Mouse (Mus musculus) G1E (cell line): ENCODE measurements at regions not wholly inside any gene's neighbourhood (a gene's known extent, or its start where the extent isn't known, plus 50 kb on each side); places are given as distances from the start of the nearest gene placed in this dataset.

Experiments used
- ATAC-seq: 2 replicates; pipeline ENCODE4 v1.8.0; 2016; ENCODE audit warnings: mild to moderate bottlenecking; ENCODE audit not compliant: insufficient number of reproducible peaks, poor library complexity, low FRiP score, severe bottlenecking; ENCODE audit errors: extremely low read depth
- DNase-seq: peaks from one replicate; pipeline ENCODE4 v3.0.0; 2012; ENCODE audit warnings: low spot score
- H3K27me3 ChIP-seq: 2 replicates; pipeline ENCODE4 v1.6.1; 2012; ENCODE audit warnings: mild to moderate bottlenecking, low read length, inconsistent platforms; ENCODE audit not compliant: insufficient read depth
- H3K36me3 ChIP-seq: replicated peaks from 2 replicates; pipeline ENCODE3; 2012; ENCODE audit warnings: mild to moderate bottlenecking, inconsistent platforms
- H3K4me1 ChIP-seq: 2 replicates; pipeline ENCODE4 v1.6.1; 2012; ENCODE audit warnings: low read depth, low read length, inconsistent platforms, mixed read lengths; ENCODE audit not compliant: insufficient read depth
- H3K4me3 ChIP-seq: 2 replicates; pipeline ENCODE4 v1.5.1; 2012; ENCODE audit warnings: low read depth, mild to moderate bottlenecking, inconsistent platforms, low read length, moderate library complexity, mixed read lengths
- H3K9me3 ChIP-seq: replicated peaks from 2 replicates; pipeline ENCODE4 v1.6.1; 2012; ENCODE audit warnings: inconsistent platforms
- CTCF ChIP-seq: IDR thresholded peaks from 2 replicates; pipeline ENCODE4 v1.5.1; 2012; ENCODE audit warnings: low read depth, low read length, inconsistent platforms, mixed read lengths
- GATA1 ChIP-seq: IDR thresholded peaks from 2 replicates; pipeline ENCODE4 v1.6.1; 2012; ENCODE audit warnings: borderline replicate concordance, low read length, inconsistent platforms, mixed read lengths
- GATA2 ChIP-seq: IDR thresholded peaks from 2 replicates; pipeline ENCODE4 v1.6.1; 2012; ENCODE audit warnings: low read depth, low read length, inconsistent platforms, borderline replicate concordance
- POLR2AphosphoS5 ChIP-seq: IDR thresholded peaks from 2 replicates; pipeline ENCODE4 v1.6.1; 2012; ENCODE audit warnings: low read depth, low read length, inconsistent platforms; ENCODE audit not compliant: insufficient replicate concordance
- TAL1 ChIP-seq: conservative IDR thresholded peaks from 2 replicates; pipeline ENCODE4 v1.6.1; 2012; ENCODE audit warnings: low read depth, low read length, inconsistent platforms, mixed read lengths

- ATAC-seq = no peak
- Histone ChIP-seq H3K27me3 (no peaks in the 10 kb centered on the region), H3K36me3 (no peaks in the 10 kb centered on the region), H3K4me3 (no peak overlapping the region), H3K4me1 (no peaks in the 10 kb centered on the region), H3K9me3 (no peaks in the 10 kb centered on the region)
- TF ChIP-seq TAL1 (no peak), GATA1 (no peak), POLR2AphosphoS5 (no peak), GATA2 (no peak), CTCF (no peak)
- DNase-seq = no peak
These were observed 128.3 kb downstream of the Actr3 start for GRCm38 (mm10) chr1:125307223-125307622.

DNA sequence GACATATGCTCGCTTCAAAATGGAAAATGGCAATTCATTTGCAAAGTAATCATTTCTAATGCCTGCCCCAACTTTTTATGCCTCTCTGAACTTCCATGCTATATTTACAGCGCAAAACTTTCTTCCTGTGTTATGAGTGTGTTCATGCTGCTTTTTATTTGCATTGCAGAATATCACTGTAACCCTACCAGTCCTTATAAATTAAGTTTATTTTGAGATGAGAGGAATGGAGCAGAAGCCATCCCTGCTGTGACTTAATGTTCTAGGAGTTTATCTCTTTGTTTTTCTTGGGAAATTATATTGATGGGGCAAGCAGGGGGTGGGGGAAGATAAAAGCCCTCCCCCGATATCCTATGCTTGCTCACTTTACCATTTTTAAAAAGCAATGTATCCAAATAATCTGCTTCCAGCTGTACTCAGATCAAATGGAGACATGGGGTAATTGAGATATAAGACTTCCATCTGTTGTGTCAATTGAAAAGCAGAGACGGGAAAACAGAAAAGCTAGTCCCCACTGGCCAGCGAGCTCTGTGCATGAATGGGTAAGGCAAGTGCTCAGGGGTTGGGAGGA, 136.9 kb downstream of the Actr3 start:
- Histone ChIP-seq H3K9me3 (0 out of 2 replicates have a peak, but pooled peaks cover 4% of the 10 kb centered on the region), H3K36me3 (no peaks in the 10 kb centered on the region), H3K27me3 (no peaks in the 10 kb centered on the region), H3K4me3 (no peak overlapping the region), H3K4me1 (no peaks in the 10 kb centered on the region)
- no peak for DNase-seq
- TF ChIP-seq TAL1 = no peak
- no peak for TF ChIP-seq POLR2AphosphoS5
- TF ChIP-seq CTCF = no peak
- no peak for TF ChIP-seq GATA1
- no peak for TF ChIP-seq GATA2
- ATAC-seq = no peak

- ATAC-seq = no peak
These were observed 139.9 kb downstream of the Actr3 start for GRCm38 (mm10) chr1:125295646-125296045.

DNA sequence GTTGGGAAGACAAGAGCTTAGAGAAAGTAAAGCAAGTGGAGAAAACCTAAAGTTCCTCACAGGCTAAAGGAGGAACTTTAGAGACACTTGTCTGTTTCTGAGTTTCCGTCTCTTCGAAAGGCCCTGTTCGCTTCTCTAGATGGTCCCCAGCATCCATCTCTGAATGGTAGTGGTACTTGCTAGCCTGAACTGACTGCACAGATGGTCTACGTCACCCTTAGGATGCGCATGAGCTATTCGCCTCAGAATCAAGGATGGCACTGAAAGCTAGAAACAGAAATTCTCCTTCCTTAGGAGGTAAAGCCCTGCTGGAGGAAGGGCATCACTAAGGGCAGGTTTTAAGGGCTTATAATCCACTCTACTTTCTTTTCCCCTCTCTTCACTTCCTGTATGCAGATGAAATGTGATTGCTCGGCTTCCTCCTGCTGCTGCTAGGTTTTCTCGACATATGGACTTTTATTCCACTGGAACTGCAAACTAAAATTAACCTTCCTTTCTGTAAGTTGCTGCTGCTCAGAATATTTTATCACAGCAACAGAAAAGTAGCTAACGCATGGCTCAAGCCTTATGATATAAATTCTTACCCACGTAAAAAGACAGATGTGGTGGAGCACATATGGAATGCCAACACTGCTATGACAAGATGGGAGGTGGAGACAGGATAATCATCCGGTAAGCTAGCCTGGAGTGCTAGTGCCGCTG, 145.1 kb downstream of the Actr3 start:
- TF ChIP-seq TAL1 = no peak
- no peak for TF ChIP-seq GATA2
- no peak for TF ChIP-seq CTCF
- no peak for TF ChIP-seq POLR2AphosphoS5
- no peak for TF ChIP-seq GATA1
- Histone ChIP-seq H3K36me3 (no peaks in the 10 kb centered on the region), H3K4me1 (no peaks in the 10 kb centered on the region), H3K27me3 (no peaks in the 10 kb centered on the region), H3K9me3 (0 out of 2 replicates have a peak, but pooled peaks cover 3% of the 10 kb centered on the region), H3K4me3 (no peak overlapping the region)
- ATAC-seq = no peak
- no peak for DNase-seq

More at GRCm38 (mm10) chr1:125295646-125296045, 139.9 kb downstream of the Actr3 start:
- TF ChIP-seq GATA1 (no peak), CTCF (no peak), TAL1 (no peak), GATA2 (no peak), POLR2AphosphoS5 (no peak)
- 0 out of 2 replicates have a peak, but pooled peaks cover 8% of the 10 kb centered on the region for H3K9me3 ChIP-seq
- no peaks in the 10 kb centered on the region for H3K4me1 ChIP-seq
- H3K36me3 ChIP-seq = no peaks in the 10 kb centered on the region
- no peak for DNase-seq
- no peaks in the 10 kb centered on the region for H3K27me3 ChIP-seq
- H3K4me3 ChIP-seq = no peak overlapping the region

DNA sequence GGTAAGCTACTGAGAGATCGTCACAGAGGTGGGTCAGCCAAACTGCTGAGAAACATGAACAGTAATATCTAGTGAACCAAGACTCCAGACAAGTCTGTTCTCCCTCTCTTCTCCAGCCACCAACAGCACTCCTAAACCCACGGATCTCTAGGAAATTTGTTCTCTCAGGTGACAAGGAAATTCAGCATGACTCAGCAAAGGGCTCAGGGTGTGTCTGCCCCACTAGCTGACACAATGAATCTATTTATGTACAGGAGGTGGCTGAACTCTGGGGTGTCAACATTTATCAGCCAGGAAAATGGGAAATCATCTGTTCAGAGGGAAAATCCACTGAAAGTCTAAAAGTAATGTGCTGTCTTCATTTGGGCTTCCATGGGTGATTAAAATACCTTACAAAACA, 149.2 kb downstream of the Actr3 start:
- no peaks in the 10 kb centered on the region for H3K27me3 ChIP-seq
- ATAC-seq (no peak), DNase-seq (no peak)
- TF ChIP-seq GATA2 = no peak
- no peak for TF ChIP-seq CTCF
- TF ChIP-seq POLR2AphosphoS5 = no peak
- TF ChIP-seq TAL1 = no peak
- no peak for TF ChIP-seq GATA1
- no peaks in the 10 kb centered on the region for H3K36me3 ChIP-seq
- H3K9me3 ChIP-seq = no peaks in the 10 kb centered on the region
- H3K4me3 ChIP-seq = no peak overlapping the region
- H3K4me1 ChIP-seq = no peaks in the 10 kb centered on the region

DNA sequence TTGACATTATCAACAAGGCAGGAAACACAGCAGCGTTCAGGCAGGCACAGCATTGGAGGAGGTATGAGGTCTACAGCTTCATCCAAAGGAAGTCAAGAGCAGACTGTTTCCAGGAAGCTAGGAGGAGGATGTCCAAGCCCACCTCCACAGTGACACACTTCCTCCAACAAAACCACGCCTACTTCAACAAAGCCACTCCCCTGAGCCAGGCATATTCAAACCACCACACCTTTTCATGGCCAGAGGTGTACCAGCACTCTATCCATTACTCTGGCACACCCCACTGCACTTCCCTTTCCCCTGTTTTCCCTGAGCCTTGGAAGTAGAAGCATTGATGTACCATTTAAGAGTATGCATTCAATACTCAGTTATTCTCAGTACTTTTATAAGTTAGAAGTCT, 150.8 kb downstream of the Actr3 start:
- H3K4me3 ChIP-seq = no peak overlapping the region
- no peaks in the 10 kb centered on the region for H3K27me3 ChIP-seq
- no peaks in the 10 kb centered on the region for H3K4me1 ChIP-seq
- no peaks in the 10 kb centered on the region for H3K9me3 ChIP-seq
- TF ChIP-seq GATA1 (no peak), POLR2AphosphoS5 (no peak), CTCF (no peak), TAL1 (no peak), GATA2 (no peak)
- H3K36me3 ChIP-seq = no peaks in the 10 kb centered on the region
- no peak for DNase-seq
- no peak for ATAC-seq
